Mouse (Mus musculus): ENCODE results near the gene Bcar3. TPM values are rescaled to one million over a fixed set of nuclear protein-coding genes. Genes with fewer than 3 reads are reported as not detected.

Bcar3 gene
- polyA plus RNA-seq, 1 experiment = 26.3 TPM

- H3K9me3 ChIP-seq (replicated peaks; ENCODE audit: control insufficient read depth, insufficient read depth, low read length, poor library complexity, severe bottlenecking) = no peaks in the 10 kb centered on the region
- no peaks in the 10 kb centered on the region for H3K4me1 ChIP-seq (ENCODE audit: control insufficient read depth, insufficient read depth, low read length)
- no peaks in the 10 kb centered on the region for H3K27me3 ChIP-seq (ENCODE audit: control insufficient read depth, insufficient read depth, low read length, poor library complexity, severe bottlenecking)
- H3K36me3 ChIP-seq (ENCODE audit: control insufficient read depth, insufficient read depth, low read length, poor library complexity, severe bottlenecking) = peaks cover 4% of the 10 kb centered on the region; the same call in 1 of the 2 replicates
- H3K4me3 ChIP-seq (ENCODE audit: low read depth, low read length) = no peak overlapping the region
- H3K9ac ChIP-seq (ENCODE audit: low read depth, poor library complexity, severe bottlenecking) = no peak overlapping the region
- H3K27ac ChIP-seq (ENCODE audit: insufficient read depth, low read length) = no peak overlapping the region
- TF ChIP-seq EP300 (IDR thresholded peaks at IDR 0.05; ENCODE audit: insufficient read depth, low read depth, low read length) (no peak), POLR2A (IDR thresholded peaks at IDR 0.05; ENCODE audit: insufficient read depth, low read length) (no peak), CTCF (IDR thresholded peaks at IDR 0.05; ENCODE audit: low read depth, low read length) (no peak)
These were observed 222.4 kb downstream of the Bcar3 start for GRCm38 (mm10) chr3:122516327-122516695.

GRCm38 (mm10) chr3:122517726-122518125, 223.8 kb downstream of the Bcar3 start:
- no peaks in the 10 kb centered on the region for H3K9me3 ChIP-seq (replicated peaks; ENCODE audit: control insufficient read depth, insufficient read depth, low read length, poor library complexity, severe bottlenecking)
- no peak for TF ChIP-seq POLR2A (IDR thresholded peaks at IDR 0.05; ENCODE audit: insufficient read depth, low read length)
- TF ChIP-seq EP300 (IDR thresholded peaks at IDR 0.05; ENCODE audit: insufficient read depth, low read depth, low read length) = no peak
- no peak for TF ChIP-seq CTCF (IDR thresholded peaks at IDR 0.05; ENCODE audit: low read depth, low read length)
- H3K36me3 ChIP-seq (ENCODE audit: control insufficient read depth, insufficient read depth, low read length, poor library complexity, severe bottlenecking) = 0 out of 2 replicates have a peak, but pooled peaks cover under 1% of the 10 kb centered on the region
- no peak overlapping the region for H3K27ac ChIP-seq (ENCODE audit: insufficient read depth, low read length)
- no peak overlapping the region for H3K4me3 ChIP-seq (ENCODE audit: low read depth, low read length)
- H3K4me1 ChIP-seq (ENCODE audit: control insufficient read depth, insufficient read depth, low read length) = no peaks in the 10 kb centered on the region
- no peaks in the 10 kb centered on the region for H3K27me3 ChIP-seq (ENCODE audit: control insufficient read depth, insufficient read depth, low read length, poor library complexity, severe bottlenecking)
- no peak overlapping the region for H3K9ac ChIP-seq (ENCODE audit: low read depth, poor library complexity, severe bottlenecking)

GRCm38 (mm10) chr3:122518231-122518736, 224.3 kb downstream of the Bcar3 start:
- Histone ChIP-seq H3K9ac (ENCODE audit: low read depth, poor library complexity, severe bottlenecking) (no peak overlapping the region), H3K9me3 (replicated peaks; ENCODE audit: control insufficient read depth, insufficient read depth, low read length, poor library complexity, severe bottlenecking) (no peaks in the 10 kb centered on the region), H3K36me3 (ENCODE audit: control insufficient read depth, insufficient read depth, low read length, poor library complexity, severe bottlenecking) (no peaks in the 10 kb centered on the region), H3K4me3 (ENCODE audit: low read depth, low read length) (no peak overlapping the region), H3K27ac (ENCODE audit: insufficient read depth, low read length) (no peak overlapping the region), H3K27me3 (ENCODE audit: control insufficient read depth, insufficient read depth, low read length, poor library complexity, severe bottlenecking) (no peaks in the 10 kb centered on the region), H3K4me1 (ENCODE audit: control insufficient read depth, insufficient read depth, low read length) (no peaks in the 10 kb centered on the region)
- TF ChIP-seq EP300 (IDR thresholded peaks at IDR 0.05; ENCODE audit: insufficient read depth, low read depth, low read length) (no peak), CTCF (IDR thresholded peaks at IDR 0.05; ENCODE audit: low read depth, low read length) (no peak), POLR2A (IDR thresholded peaks at IDR 0.05; ENCODE audit: insufficient read depth, low read length) (no peak)

GRCm38 (mm10) chr3:122519082-122519481, 225.1 kb downstream of the Bcar3 start:
- H3K36me3 ChIP-seq (ENCODE audit: control insufficient read depth, insufficient read depth, low read length, poor library complexity, severe bottlenecking) = no peaks in the 10 kb centered on the region
- H3K9ac ChIP-seq (ENCODE audit: low read depth, poor library complexity, severe bottlenecking) = no peak overlapping the region

GRCm38 (mm10) chr3:122520365-122520764, 226.4 kb downstream of the Bcar3 start:
- no peak for TF ChIP-seq EP300 (IDR thresholded peaks at IDR 0.05; ENCODE audit: insufficient read depth, low read depth, low read length)
- no peak for TF ChIP-seq POLR2A (IDR thresholded peaks at IDR 0.05; ENCODE audit: insufficient read depth, low read length)
- TF ChIP-seq CTCF (IDR thresholded peaks at IDR 0.05; ENCODE audit: low read depth, low read length) = no peak
- no peaks in the 10 kb centered on the region for H3K36me3 ChIP-seq (ENCODE audit: control insufficient read depth, insufficient read depth, low read length, poor library complexity, severe bottlenecking)
- no peak overlapping the region for H3K4me3 ChIP-seq (ENCODE audit: low read depth, low read length)
- no peaks in the 10 kb centered on the region for H3K4me1 ChIP-seq (ENCODE audit: control insufficient read depth, insufficient read depth, low read length)
- H3K9ac ChIP-seq (ENCODE audit: low read depth, poor library complexity, severe bottlenecking) = no peak overlapping the region
- H3K27ac ChIP-seq (ENCODE audit: insufficient read depth, low read length) = no peak overlapping the region
- H3K27me3 ChIP-seq (ENCODE audit: control insufficient read depth, insufficient read depth, low read length, poor library complexity, severe bottlenecking) = no peaks in the 10 kb centered on the region
- H3K9me3 ChIP-seq (replicated peaks; ENCODE audit: control insufficient read depth, insufficient read depth, low read length, poor library complexity, severe bottlenecking) = no peaks in the 10 kb centered on the region

More at GRCm38 (mm10) chr3:122519082-122519481, 225.1 kb downstream of the Bcar3 start:
- TF ChIP-seq EP300 (IDR thresholded peaks at IDR 0.05; ENCODE audit: insufficient read depth, low read depth, low read length) = no peak
- no peak for TF ChIP-seq POLR2A (IDR thresholded peaks at IDR 0.05; ENCODE audit: insufficient read depth, low read length)
- no peak for TF ChIP-seq CTCF (IDR thresholded peaks at IDR 0.05; ENCODE audit: low read depth, low read length)
- Histone ChIP-seq H3K9me3 (replicated peaks; ENCODE audit: control insufficient read depth, insufficient read depth, low read length, poor library complexity, severe bottlenecking) (no peaks in the 10 kb centered on the region), H3K4me3 (ENCODE audit: low read depth, low read length) (no peak overlapping the region), H3K27ac (ENCODE audit: insufficient read depth, low read length) (no peak overlapping the region), H3K4me1 (ENCODE audit: control insufficient read depth, insufficient read depth, low read length) (no peaks in the 10 kb centered on the region), H3K27me3 (ENCODE audit: control insufficient read depth, insufficient read depth, low read length, poor library complexity, severe bottlenecking) (no peaks in the 10 kb centered on the region)

- Histone ChIP-seq H3K9me3 (replicated peaks; ENCODE audit: control insufficient read depth, insufficient read depth, low read length, poor library complexity, severe bottlenecking) (no peaks in the 10 kb centered on the region), H3K4me3 (ENCODE audit: low read depth, low read length) (no peak overlapping the region), H3K27ac (ENCODE audit: insufficient read depth, low read length) (no peak overlapping the region), H3K36me3 (ENCODE audit: control insufficient read depth, insufficient read depth, low read length, poor library complexity, severe bottlenecking) (no peaks in the 10 kb centered on the region), H3K4me1 (ENCODE audit: control insufficient read depth, insufficient read depth, low read length) (no peaks in the 10 kb centered on the region), H3K27me3 (ENCODE audit: control insufficient read depth, insufficient read depth, low read length, poor library complexity, severe bottlenecking) (no peaks in the 10 kb centered on the region), H3K9ac (ENCODE audit: low read depth, poor library complexity, severe bottlenecking) (no peak overlapping the region)
- TF ChIP-seq EP300 (IDR thresholded peaks at IDR 0.05; ENCODE audit: insufficient read depth, low read depth, low read length) (no peak), CTCF (IDR thresholded peaks at IDR 0.05; ENCODE audit: low read depth, low read length) (no peak), POLR2A (IDR thresholded peaks at IDR 0.05; ENCODE audit: insufficient read depth, low read length) (no peak)
These were observed 226.9 kb downstream of the Bcar3 start for GRCm38 (mm10) chr3:122520875-122521274.
